Mouse (Mus musculus) heart, postnatal 0 days (tissue): Measurements from ENCODE around the gene Gm20547.

Experiments used
- CTCF ChIP-seq: IDR thresholded peaks from 2 replicates; pipeline ENCODE4 v1.5.1; 2016; ENCODE audit warnings: antibody characterized with exemption, control low read depth, low read depth
- EP300 ChIP-seq: IDR thresholded peaks from 2 replicates; pipeline ENCODE4 v1.6.1; 2016; ENCODE audit warnings: antibody characterized with exemption, low read depth

DNA sequence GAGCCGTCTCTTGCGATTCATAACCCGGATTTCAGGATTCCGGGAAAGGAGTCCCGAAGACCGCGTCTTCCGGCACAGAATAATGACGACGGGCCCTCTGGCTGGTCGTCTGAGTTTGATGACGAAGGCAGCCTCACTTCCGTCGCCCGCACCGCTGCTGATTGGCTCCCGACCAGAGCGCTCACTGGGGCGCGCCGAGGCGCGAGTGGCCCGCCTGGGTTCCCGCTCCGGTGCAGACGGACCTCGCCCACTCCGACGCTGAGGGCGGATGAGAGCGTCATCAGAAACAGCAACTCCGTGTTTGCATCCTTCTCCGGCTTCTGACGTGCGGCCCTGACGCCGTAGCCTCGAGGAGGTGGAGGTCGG is 45.0 kb downstream of the Gm20547 start, which contains the start of the genes Stk19 and Dxo:
- TF ChIP-seq CTCF (no peak), EP300 (0 out of 2 replicates have a peak, but pooled peaks have one; percentile 40)
